Comparison of ENCODE assay signal across 28 mouse cellular contexts in the genomic region with DNA sequence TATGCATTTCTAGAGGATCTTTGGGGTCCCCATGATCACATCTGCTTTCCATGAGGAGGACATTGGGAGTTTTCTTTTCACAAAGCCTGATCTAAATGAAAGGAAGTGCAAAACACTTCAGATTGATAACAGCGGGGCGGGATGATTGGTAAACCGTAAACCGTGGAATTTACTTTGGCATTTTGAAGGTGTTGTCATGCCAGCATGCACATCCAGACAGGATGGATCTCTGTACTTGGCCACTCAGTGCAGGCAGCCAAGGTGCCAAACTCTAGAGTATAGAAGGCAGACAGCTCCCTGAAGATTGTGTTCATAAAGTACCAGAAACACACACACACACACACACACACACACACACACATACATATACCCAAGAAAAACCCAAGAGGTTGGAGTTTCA.
DNase-seq lines count a peak whose midpoint lies in the region; ATAC-seq and TF ChIP-seq lines count a peak whose summit lies in the region.
"Had no signal": no experiment of that assay in that cellular context is flagged by ENCODE, and none has a peak within 500 bp of the region (broad histone marks: within the 10 kb centered on the region; RNA-seq: fewer than 3 reads in every experiment).

No protein-coding gene starts in this region.

- intact Hi-C loops in left cerebral cortex, postnatal 25 days (cut with DNase I), result loop anchor here (5.0 to 10.0 kb wide), 3 partner anchors 106 to 696 kb away; a partner anchor contains a TSS

- ATAC-seq in forebrain, embryonic 15.5 days (replicated peaks), result peak; percentile 36; the same call in 1 of the 2 replicates
- no peak for ATAC-seq in forebrain, embryonic 11.5 days (replicated peaks; ENCODE audit: low FRiP score)
- ATAC-seq in embryonic facial prominence, embryonic 15.5 days (ENCODE audit: insufficient number of reproducible peaks, low FRiP score, low TSS enrichment, low read depth), result no peak
- ATAC-seq in limb, embryonic 15.5 days (ENCODE audit: insufficient number of reproducible peaks, low FRiP score, low TSS enrichment, low read depth), result no peak
- ATAC-seq: inflammation-experienced regulatory T-cells, adult 6 months; liver, embryonic 12.5 days; liver, postnatal 0 days; midbrain, embryonic 16.5 days; Patski had no signal

- no peak for DNase-seq in forebrain, embryonic 11.5 days (ENCODE audit: low spot score)
- peak; percentile 90 for DNase-seq in liver, adult 2 months (ENCODE audit: extremely low read depth, low read depth, low spot score)
- DNase-seq in liver, result no peak
- no peak for DNase-seq in left cerebral cortex, postnatal 25 days (ENCODE audit: low spot score in 2 of 2)
- DNase-seq: adrenal gland, postnatal 10 days; cerebellum, adult 8-10 months; cerebellum, postnatal 25 days; gastrocnemius, postnatal 36 days; heart, adult 2 months; kidney, adult 11 months; kidney, postnatal 25 days; liver, postnatal 0 days; lung, postnatal 14 days; right cerebral cortex, postnatal 4 days; thymus, adult 18-20 months; thymus, postnatal 25 days had no signal

- peak overlapping the region; percentile 57 for H3K27ac ChIP-seq in forebrain, embryonic 15.5 days (replicated peaks)
- H3K27ac ChIP-seq in forebrain, embryonic 11.5 days (ENCODE audit: low read depth, low read length), result no peak overlapping the region
- H3K27ac ChIP-seq in liver, adult 2 months (replicated peaks; ENCODE audit: insufficient read depth, low read depth, low read length), result no peak overlapping the region
- H3K27ac ChIP-seq in embryonic facial prominence, embryonic 15.5 days (replicated peaks), result peak overlapping the region; percentile 44; the same call in 1 of the 2 replicates
- H3K27ac ChIP-seq in limb, embryonic 15.5 days, result peak overlapping the region; percentile 2; the same call in 1 of the 2 replicates
- H3K27ac ChIP-seq: heart, adult 2 months; hindbrain, embryonic 15.5 days; liver, embryonic 12.5 days; midbrain, embryonic 10.5 days; stomach, postnatal 0 days had no signal

- H3K9me3 ChIP-seq in forebrain, embryonic 15.5 days, result no peaks in the 10 kb centered on the region
- no peaks in the 10 kb centered on the region for H3K9me3 ChIP-seq in forebrain, embryonic 11.5 days (ENCODE audit: control insufficient read depth, low read length)
- H3K9me3 ChIP-seq in embryonic facial prominence, embryonic 15.5 days (replicated peaks), result no peaks in the 10 kb centered on the region
- H3K9me3 ChIP-seq in limb, embryonic 15.5 days, result no peaks in the 10 kb centered on the region
- H3K9me3 ChIP-seq: heart, embryonic 12.5 days; hindbrain, embryonic 15.5 days; liver, embryonic 12.5 days; midbrain, embryonic 10.5 days had no signal

- H3K36me3 ChIP-seq in forebrain, embryonic 15.5 days, result no peaks in the 10 kb centered on the region
- H3K36me3 ChIP-seq in forebrain, embryonic 11.5 days (ENCODE audit: control insufficient read depth, insufficient read depth, low read length), result no peaks in the 10 kb centered on the region
- H3K36me3 ChIP-seq in liver, adult 2 months (ENCODE audit: control insufficient read depth, insufficient read depth, low read length), result peaks cover 3% of the 10 kb centered on the region; the same call in 1 of the 2 replicates
- H3K36me3 ChIP-seq in embryonic facial prominence, embryonic 15.5 days, result no peaks in the 10 kb centered on the region
- H3K36me3 ChIP-seq in limb, embryonic 15.5 days, result no peaks in the 10 kb centered on the region
- H3K36me3 ChIP-seq: heart, embryonic 12.5 days; hindbrain, embryonic 15.5 days; liver, embryonic 12.5 days; midbrain, embryonic 10.5 days had no signal

- peaks cover 35% of the 10 kb centered on the region for H3K4me1 ChIP-seq in forebrain, embryonic 15.5 days
- H3K4me1 ChIP-seq in forebrain, embryonic 11.5 days (replicated peaks; ENCODE audit: control insufficient read depth, insufficient read depth, low read length), result 0 out of 2 replicates have a peak, but pooled peaks cover 2% of the 10 kb centered on the region
- peaks cover 17% of the 10 kb centered on the region for H3K4me1 ChIP-seq in liver, adult 2 months (ENCODE audit: control insufficient read depth, insufficient read depth, low read length)
- peaks cover 40% of the 10 kb centered on the region for H3K4me1 ChIP-seq in embryonic facial prominence, embryonic 15.5 days
- peaks cover 33% of the 10 kb centered on the region for H3K4me1 ChIP-seq in limb, embryonic 15.5 days
- H3K4me1 ChIP-seq: liver, embryonic 12.5 days had no signal

- no peak overlapping the region for H3K9ac ChIP-seq in forebrain, embryonic 15.5 days (replicated peaks)
- H3K9ac ChIP-seq in forebrain, embryonic 11.5 days (ENCODE audit: low read length), result no peak overlapping the region
- H3K9ac ChIP-seq in liver, adult 2 months (ENCODE audit: low read depth, low read length), result no peak overlapping the region
- H3K9ac ChIP-seq in embryonic facial prominence, embryonic 15.5 days, result no peak overlapping the region
- H3K9ac ChIP-seq in limb, embryonic 15.5 days, result no peak overlapping the region
- H3K9ac ChIP-seq: heart, embryonic 12.5 days; hindbrain, embryonic 15.5 days; liver, embryonic 12.5 days; liver, postnatal 0 days had no signal

- no peaks in the 10 kb centered on the region for H3K27me3 ChIP-seq in forebrain, embryonic 15.5 days
- no peaks in the 10 kb centered on the region for H3K27me3 ChIP-seq in forebrain, embryonic 11.5 days (ENCODE audit: control insufficient read depth, insufficient read depth, low read length)
- no peaks in the 10 kb centered on the region for H3K27me3 ChIP-seq in liver, adult 2 months (ENCODE audit: control insufficient read depth, insufficient read depth, low read length)
- H3K27me3 ChIP-seq in embryonic facial prominence, embryonic 15.5 days, result no peaks in the 10 kb centered on the region
- no peaks in the 10 kb centered on the region for H3K27me3 ChIP-seq in limb, embryonic 15.5 days
- H3K27me3 ChIP-seq: heart, embryonic 12.5 days; hindbrain, embryonic 15.5 days; liver, embryonic 12.5 days; Patski had no signal

- H3K79me2 ChIP-seq in liver, adult 2 months (ENCODE audit: control insufficient read depth, insufficient read depth, low read length), result peaks cover 30% of the 10 kb centered on the region

- 89% methylated on average over 4 of the region's 4 CpGs for WGBS in forebrain, embryonic 15.5 days
- WGBS in forebrain, embryonic 11.5 days, result 88% methylated on average over 4 of the region's 4 CpGs
- 16% methylated on average over 4 of the region's 4 CpGs for WGBS in liver, adult 2 months
- 56% methylated on average over 4 of the region's 4 CpGs for WGBS in embryonic facial prominence, embryonic 15.5 days
- WGBS in limb, embryonic 15.5 days, result 60% methylated on average over 4 of the region's 4 CpGs

- no peak overlapping the region for H3K4me3 ChIP-seq in forebrain, embryonic 15.5 days
- no peak overlapping the region for H3K4me3 ChIP-seq in forebrain, embryonic 11.5 days (ENCODE audit: low read depth, low read length)
- no peak overlapping the region for H3K4me3 ChIP-seq in liver, adult 2 months (ENCODE audit: insufficient read depth, low read depth, low read length)
- no peak overlapping the region for H3K4me3 ChIP-seq in embryonic facial prominence, embryonic 15.5 days (replicated peaks)
- H3K4me3 ChIP-seq in limb, embryonic 15.5 days, result no peak overlapping the region
- H3K4me3 ChIP-seq: erythroblast, embryonic 14.5 days; heart, adult 2 months; heart, embryonic 12.5 days; hindbrain, embryonic 15.5 days; liver, embryonic 12.5 days; midbrain, embryonic 10.5 days had no signal

- no peak for TF ChIP-seq POLR2A in liver, adult 2 months (IDR thresholded peaks at IDR 0.05; ENCODE audit: extremely low read depth, insufficient read depth, low read length)

- H3K4me2 ChIP-seq in forebrain, embryonic 15.5 days (replicated peaks), result no peak overlapping the region
- no peak overlapping the region for H3K4me2 ChIP-seq in forebrain, embryonic 11.5 days (ENCODE audit: low read depth, low read length, severe bottlenecking)
- H3K4me2 ChIP-seq in embryonic facial prominence, embryonic 15.5 days (replicated peaks), result no peak overlapping the region
- no peak overlapping the region for H3K4me2 ChIP-seq in limb, embryonic 15.5 days
- H3K4me2 ChIP-seq: heart, embryonic 12.5 days; hindbrain, embryonic 15.5 days; liver, embryonic 12.5 days had no signal

- TF ChIP-seq CTCF in liver, adult 2 months (IDR thresholded peaks at IDR 0.05; ENCODE audit: low read depth, low read length), result no peak

Comparison
In these comparisons a context has a peak if more than half of its experiments do, and no peak if none do; other contexts are left out.
1. H3K27ac ChIP-seq: peak in forebrain, embryonic 15.5 days (single experiment), embryonic facial prominence, embryonic 15.5 days (single experiment) and limb, embryonic 15.5 days (single experiment); none in forebrain, embryonic 11.5 days (single experiment) and liver, adult 2 months (single experiment).